Mouse (Mus musculus) heart, adult 10 weeks (tissue): Measurements from ENCODE around the gene Ehmt1. TPM values are rescaled to one million over a fixed set of nuclear protein-coding genes. Genes with fewer than 3 reads are reported as not detected.

Experiments
- polyA plus RNA-seq: library from polyadenylated mRNA; stranded (reverse); fragments of 350-450 nt; fragmentation: Illumina TruSeq; extraction: RNeasy Lipid Tissue Mini Kit (QIAGEN cat#74804); gene quantifications from one replicate; pipeline ENCODE4 v1.2.3, GENCODE M21; 2014; ENCODE audit warnings: low read depth, low replicate concordance

Ehmt1 gene
- polyA plus RNA-seq, result 16.0 TPM

GRCm38 (mm10) chr2:24918930-24919838 lies at the start of gene Ehmt1:
Ehmt1 (minus strand) TSS chr2:24919614.

GRCm38 (mm10) chr2:24962304-24963000 lies 43.0 kb upstream of the Ehmt1 start, which contains the start of gene Dph7:
Dph7 (plus strand) TSS chr2:24962400.

GRCm38 (mm10) chr2:24949421-24950188 lies 30.2 kb upstream of the Ehmt1 start, which contains the start of gene Zmynd19:
Zmynd19 (plus strand) TSS chr2:24949792.

GRCm38 (mm10) chr2:24935057-24935796 lies 15.8 kb upstream of the Ehmt1 start, which contains the start of gene Arrdc1:
Arrdc1 (minus strand) TSS chr2:24935252.

GRCm38 (mm10) chr2:24763115-24763557 lies 156.3 kb downstream of the Ehmt1 start, which contains the start of gene Cacna1b:
Cacna1b (minus strand) TSS chr2:24763152.

Other genes starting within 250 kb of the Ehmt1 start
- gene Cacna1b, start 156.5 kb downstream of the Ehmt1 start, polyA plus RNA-seq, result not detected
- 9.0 TPM for gene Arrdc1, start 15.6 kb upstream of the Ehmt1 start, polyA plus RNA-seq
- 15.5 TPM for gene Zmynd19, start 30.2 kb upstream of the Ehmt1 start, polyA plus RNA-seq
- gene Dph7, start 42.8 kb upstream of the Ehmt1 start, polyA plus RNA-seq, result 9.7 TPM
- gene Mrpl41, start 55.5 kb upstream of the Ehmt1 start, polyA plus RNA-seq, result 116 TPM
- gene Pnpla7, start 56.4 kb upstream of the Ehmt1 start, polyA plus RNA-seq, result 21.6 TPM
- 27.4 TPM for gene Nsmf, start 134.7 kb upstream of the Ehmt1 start, polyA plus RNA-seq
- gene Entpd8, start 160.7 kb upstream of the Ehmt1 start, polyA plus RNA-seq, result not detected
- gene Noxa1, start 175.5 kb upstream of the Ehmt1 start, polyA plus RNA-seq, result not detected